Mouse (Mus musculus): ENCODE measurements around the gene Sh3bp2. TPM values are rescaled to one million over a fixed set of nuclear protein-coding genes. Genes with fewer than 3 reads are reported as not detected.

The Sh3bp2 gene
- total and polyA plus RNA-seq, 3 experiments = 2.7 to 4.4 (median 3.1) TPM

- WGBS = 89% methylated on average over 3 of the region's 3 CpGs
- TF ChIP-seq EP300 (IDR thresholded peaks at IDR 0.05; ENCODE audit: insufficient read depth, low read depth, low read length) (no peak), POLR2A (IDR thresholded peaks at IDR 0.05; ENCODE audit: insufficient read depth, low read depth, low read length) (no peak)
- no peak for DNase-seq
- H3K27ac ChIP-seq = no peak overlapping the region
- H3K79me2 ChIP-seq (replicated peaks; ENCODE audit: control insufficient read depth, insufficient read depth, low read length) = no peaks in the 10 kb centered on the region
- H3K9ac ChIP-seq (ENCODE audit: low read depth, low read length) = no peak overlapping the region
- peaks cover 7% of the 10 kb centered on the region for H3K4me1 ChIP-seq (ENCODE audit: control insufficient read depth, insufficient read depth, low read length)
- no peaks in the 10 kb centered on the region for H3K27me3 ChIP-seq (ENCODE audit: control insufficient read depth, insufficient read depth, low read length)
- intact Hi-C loops (cut with DNase I) = no loop called here
- H3K36me3 ChIP-seq (ENCODE audit: control insufficient read depth, insufficient read depth, low read length) = peaks cover 2% of the 10 kb centered on the region
- H3K4me3 ChIP-seq = no peak overlapping the region
These were observed 36.2 kb upstream of the Sh3bp2 start for GRCm38 (mm10) chr5:34489418-34489787.

- Histone ChIP-seq H3K79me2 (replicated peaks; ENCODE audit: control insufficient read depth, insufficient read depth, low read length) (no peaks in the 10 kb centered on the region), H3K4me1 (ENCODE audit: control insufficient read depth, insufficient read depth, low read length) (no peaks in the 10 kb centered on the region; the same call in 1 of the 2 replicates), H3K27me3 (ENCODE audit: control insufficient read depth, insufficient read depth, low read length) (no peaks in the 10 kb centered on the region), H3K4me3 (no peak overlapping the region), H3K36me3 (ENCODE audit: control insufficient read depth, insufficient read depth, low read length) (no peaks in the 10 kb centered on the region; the same call in 1 of the 2 replicates), H3K9ac (ENCODE audit: low read depth, low read length) (no peak overlapping the region), H3K27ac (no peak overlapping the region)
- intact Hi-C loops (cut with DNase I) = no loop called here
- no peak for DNase-seq
- no peak for TF ChIP-seq CTCF (IDR thresholded peaks at IDR 0.05)
- TF ChIP-seq EP300 (IDR thresholded peaks at IDR 0.05; ENCODE audit: insufficient read depth, low read depth, low read length) = no peak
- TF ChIP-seq POLR2A (IDR thresholded peaks at IDR 0.05; ENCODE audit: insufficient read depth, low read depth, low read length) = no peak
- 83% methylated on average over 6 of the region's 6 CpGs for WGBS
These were observed 28.9 kb upstream of the Sh3bp2 start for GRCm38 (mm10) chr5:34496745-34497144.

DNA sequence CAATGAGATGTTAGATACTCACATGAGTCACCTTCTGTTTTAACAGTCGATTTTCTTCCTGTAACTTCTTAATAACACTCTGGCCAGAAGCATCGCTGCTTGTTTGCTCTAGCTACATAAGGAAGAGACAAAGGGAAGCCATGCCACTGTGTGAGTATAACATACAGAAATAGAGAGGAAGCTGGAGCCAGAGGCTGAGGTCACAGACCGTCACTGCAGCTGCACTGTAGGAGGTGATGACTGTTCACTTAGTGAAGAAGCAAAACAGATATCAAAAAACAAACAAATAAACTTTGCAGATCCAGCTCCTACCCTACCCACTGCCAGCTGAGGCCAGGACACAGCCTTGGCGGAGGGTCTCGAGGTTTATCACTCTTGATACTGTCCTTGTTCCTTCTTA lies 24.8 kb upstream of the Sh3bp2 start:
- H3K79me2 ChIP-seq (replicated peaks; ENCODE audit: control insufficient read depth, insufficient read depth, low read length) = no peaks in the 10 kb centered on the region
- no peak for DNase-seq
- H3K27ac ChIP-seq = no peak overlapping the region
- intact Hi-C loops (cut with DNase I) = no loop called here
- no peaks in the 10 kb centered on the region; the same call in none of the 2 replicates for H3K4me1 ChIP-seq (ENCODE audit: control insufficient read depth, insufficient read depth, low read length)
- no peaks in the 10 kb centered on the region for H3K27me3 ChIP-seq (ENCODE audit: control insufficient read depth, insufficient read depth, low read length)
- no peak for TF ChIP-seq POLR2A (IDR thresholded peaks at IDR 0.05; ENCODE audit: insufficient read depth, low read depth, low read length)
- no peak overlapping the region for H3K4me3 ChIP-seq
- WGBS = 40% methylated on average over 5 of the region's 5 CpGs
- H3K36me3 ChIP-seq (ENCODE audit: control insufficient read depth, insufficient read depth, low read length) = no peaks in the 10 kb centered on the region; the same call in none of the 2 replicates
- H3K9ac ChIP-seq (ENCODE audit: low read depth, low read length) = no peak overlapping the region

- Histone ChIP-seq H3K9ac (ENCODE audit: low read depth, low read length) (no peak overlapping the region), H3K4me3 (no peak overlapping the region), H3K27me3 (ENCODE audit: control insufficient read depth, insufficient read depth, low read length) (no peaks in the 10 kb centered on the region), H3K79me2 (replicated peaks; ENCODE audit: control insufficient read depth, insufficient read depth, low read length) (peaks cover 2% of the 10 kb centered on the region; the same call in 1 of the 2 replicates), H3K4me1 (ENCODE audit: control insufficient read depth, insufficient read depth, low read length) (no peaks in the 10 kb centered on the region; the same call in none of the 2 replicates), H3K36me3 (ENCODE audit: control insufficient read depth, insufficient read depth, low read length) (no peaks in the 10 kb centered on the region; the same call in none of the 2 replicates), H3K27ac (no peak overlapping the region)
- TF ChIP-seq EP300 (IDR thresholded peaks at IDR 0.05; ENCODE audit: insufficient read depth, low read depth, low read length) (no peak), CTCF (IDR thresholded peaks at IDR 0.05) (no peak), POLR2A (IDR thresholded peaks at IDR 0.05; ENCODE audit: insufficient read depth, low read depth, low read length) (no peak)
- 63% methylated on average over 3 of the region's 3 CpGs for WGBS
- intact Hi-C loops (cut with DNase I) = no loop called here
- no peak for DNase-seq
These were observed 24.1 kb upstream of the Sh3bp2 start for GRCm38 (mm10) chr5:34501588-34501987.

GRCm38 (mm10) chr5:34502411-34502810 lies 23.2 kb upstream of the Sh3bp2 start:
- intact Hi-C loops (cut with DNase I) = no loop called here
- no peak for DNase-seq
- Histone ChIP-seq H3K27ac (no peak overlapping the region), H3K4me3 (no peak overlapping the region), H3K36me3 (ENCODE audit: control insufficient read depth, insufficient read depth, low read length) (no peaks in the 10 kb centered on the region; the same call in none of the 2 replicates), H3K79me2 (replicated peaks; ENCODE audit: control insufficient read depth, insufficient read depth, low read length) (peaks cover 2% of the 10 kb centered on the region; the same call in 1 of the 2 replicates), H3K9ac (ENCODE audit: low read depth, low read length) (no peak overlapping the region), H3K27me3 (ENCODE audit: control insufficient read depth, insufficient read depth, low read length) (no peaks in the 10 kb centered on the region), H3K4me1 (ENCODE audit: control insufficient read depth, insufficient read depth, low read length) (no peaks in the 10 kb centered on the region; the same call in none of the 2 replicates)
- no peak for TF ChIP-seq EP300 (IDR thresholded peaks at IDR 0.05; ENCODE audit: insufficient read depth, low read depth, low read length)
- TF ChIP-seq POLR2A (IDR thresholded peaks at IDR 0.05; ENCODE audit: insufficient read depth, low read depth, low read length) = no peak
- no peak for TF ChIP-seq CTCF (IDR thresholded peaks at IDR 0.05)
- 97% methylated on average over 1 of the region's 1 CpGs for WGBS

GRCm38 (mm10) chr5:34502821-34503220 lies 22.8 kb upstream of the Sh3bp2 start:
- TF ChIP-seq POLR2A (IDR thresholded peaks at IDR 0.05; ENCODE audit: insufficient read depth, low read depth, low read length) (no peak), CTCF (IDR thresholded peaks at IDR 0.05) (no peak), EP300 (IDR thresholded peaks at IDR 0.05; ENCODE audit: insufficient read depth, low read depth, low read length) (no peak)
- 74% methylated on average over 6 of the region's 6 CpGs for WGBS
- H3K9ac ChIP-seq (ENCODE audit: low read depth, low read length) = no peak overlapping the region
- DNase-seq = no peak
- intact Hi-C loops (cut with DNase I) = no loop called here
- H3K36me3 ChIP-seq (ENCODE audit: control insufficient read depth, insufficient read depth, low read length) = no peaks in the 10 kb centered on the region; the same call in none of the 2 replicates
- no peak overlapping the region for H3K4me3 ChIP-seq
- no peaks in the 10 kb centered on the region for H3K27me3 ChIP-seq (ENCODE audit: control insufficient read depth, insufficient read depth, low read length)
- H3K4me1 ChIP-seq (ENCODE audit: control insufficient read depth, insufficient read depth, low read length) = no peaks in the 10 kb centered on the region; the same call in none of the 2 replicates
- no peak overlapping the region for H3K27ac ChIP-seq
- peaks cover 2% of the 10 kb centered on the region; the same call in 1 of the 2 replicates for H3K79me2 ChIP-seq (replicated peaks; ENCODE audit: control insufficient read depth, insufficient read depth, low read length)
